Mouse (Mus musculus): ENCODE measurements at regions not wholly inside any gene's neighbourhood (a gene's known extent, or its start where the extent isn't known, plus 50 kb on each side); places are given as distances from the start of the nearest gene placed in this dataset.

DNA sequence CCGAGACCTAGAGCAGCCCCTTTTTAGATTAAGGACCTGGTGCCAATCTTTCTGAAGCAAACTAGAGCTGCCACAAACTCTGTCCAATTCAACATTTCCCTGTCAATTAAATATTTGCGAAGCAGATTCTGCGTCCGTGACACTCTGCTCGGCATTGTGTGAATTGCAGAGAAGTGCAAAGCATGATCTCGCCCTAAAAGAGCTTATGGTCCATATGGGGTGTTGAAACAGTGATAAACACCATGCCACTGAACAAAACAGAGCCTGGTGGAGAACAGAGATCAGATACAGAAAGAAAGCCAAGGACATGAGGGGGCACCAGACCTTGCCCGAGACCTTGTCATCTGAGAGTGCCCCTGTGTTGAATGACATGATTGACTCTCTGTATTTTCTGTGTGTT is 167.2 kb upstream of the Zfp703 start:
- no peak for DNase-seq (ENCODE audit: low spot score)

DNA sequence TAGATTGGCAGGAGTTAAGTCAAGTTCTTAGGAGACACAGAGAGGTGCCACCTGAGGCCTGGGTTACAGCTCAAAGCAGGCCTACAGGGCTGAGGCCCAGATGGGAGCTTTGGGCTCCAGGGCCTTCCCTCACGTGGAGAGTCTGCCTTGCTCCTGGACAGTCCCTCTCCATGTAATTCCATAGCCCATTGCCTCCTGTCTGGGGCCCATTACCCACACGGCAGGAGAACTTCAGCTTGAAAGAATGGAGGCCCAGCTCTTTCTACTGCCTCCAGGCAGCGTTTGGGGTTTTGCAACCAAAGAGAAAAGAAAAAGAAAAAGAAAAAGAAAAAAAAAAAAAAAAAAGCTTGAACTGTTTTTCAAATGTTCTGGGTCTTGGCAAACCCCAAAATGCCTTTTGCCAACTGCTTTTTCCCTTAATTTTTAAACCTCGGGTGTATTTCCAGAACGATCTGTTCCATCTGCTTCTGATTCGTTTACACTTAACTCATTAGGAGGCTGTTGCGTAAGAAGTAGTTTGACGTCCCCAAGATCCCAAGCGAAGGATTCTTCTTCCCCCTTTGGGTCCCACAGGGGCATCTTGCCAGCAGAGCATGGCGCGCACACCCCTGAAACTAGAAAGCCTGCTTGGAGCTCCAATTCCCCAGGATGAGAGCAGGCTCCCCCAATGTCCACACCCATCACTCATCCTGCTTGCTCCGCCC is 165.4 kb upstream of the Zfp703 start:
- DNase-seq (ENCODE audit: low spot score): no peak

- DNase-seq (ENCODE audit: low spot score): no peak
These were observed 163.8 kb upstream of the Zfp703 start for GRCm38 (mm10) chr8:26813198-26813815.

DNA sequence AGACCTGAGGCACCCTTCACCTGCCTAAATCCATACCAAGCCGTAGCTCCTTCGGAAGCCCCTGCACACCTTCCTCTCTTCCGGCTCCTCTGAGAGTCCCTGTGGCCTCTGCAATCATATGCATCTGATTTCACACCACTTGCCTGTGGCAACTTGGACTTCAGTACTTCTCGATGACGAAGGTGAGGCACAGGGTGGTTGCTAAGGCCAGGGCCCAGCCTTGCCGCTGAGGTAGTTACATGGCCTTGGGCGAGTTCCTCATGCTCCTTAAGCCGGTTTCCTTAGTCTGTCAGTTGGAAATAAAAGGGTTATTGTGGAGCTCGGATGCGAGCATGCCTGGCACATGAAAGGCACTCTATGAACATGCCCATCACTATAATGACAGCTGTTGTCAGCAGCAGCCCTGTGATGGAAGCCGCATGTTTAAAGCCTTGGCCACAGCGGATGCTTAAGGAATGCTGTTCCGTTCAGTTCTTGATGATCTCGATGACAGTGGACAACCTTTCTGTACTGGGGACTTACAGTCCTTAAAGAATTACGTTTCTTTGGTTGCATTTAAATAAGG is 162.0 kb upstream of the Zfp703 start:
- DNase-seq (ENCODE audit: low spot score): no peak

- DNase-seq (ENCODE audit: low spot score): no peak
These were observed 160.1 kb upstream of the Zfp703 start for GRCm38 (mm10) chr8:26816977-26817376.

DNA sequence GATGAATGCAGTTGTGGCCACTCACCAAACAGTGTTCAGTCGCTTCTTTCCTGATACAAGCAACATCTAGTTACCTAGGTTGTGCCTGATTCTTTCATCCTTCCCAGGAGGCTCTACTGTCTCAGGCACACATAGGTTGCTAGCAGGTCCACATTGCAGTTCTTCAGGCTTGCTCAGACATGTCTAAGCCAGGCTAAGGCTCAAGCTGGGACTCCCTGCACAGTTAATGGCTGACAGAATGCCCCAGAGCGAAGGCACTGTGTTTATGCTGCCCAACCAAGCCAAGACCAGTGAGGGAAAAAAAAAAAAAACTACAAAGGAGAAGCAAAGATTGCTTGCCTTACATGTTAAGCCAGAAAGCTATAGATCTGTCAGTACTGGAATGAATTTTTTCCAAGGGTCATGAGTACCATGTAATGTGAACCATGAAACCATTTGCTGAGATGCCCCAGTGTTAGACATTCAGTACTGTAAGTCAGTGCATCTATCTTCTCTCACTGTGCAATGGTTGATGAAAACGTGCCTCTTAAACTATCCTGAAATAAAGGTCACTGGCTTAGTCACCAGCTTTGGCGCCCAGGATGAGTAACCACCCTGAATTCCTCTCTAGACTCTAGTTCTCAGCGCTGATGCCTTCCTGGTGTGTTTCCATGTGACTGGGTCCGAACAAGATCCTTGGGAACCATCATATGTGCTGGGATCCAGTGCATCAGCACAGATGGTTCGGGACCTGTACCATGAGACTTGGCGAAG is 152.8 kb upstream of the Zfp703 start:
- DNase-seq (ENCODE audit: low spot score): no peak

GRCm38 (mm10) chr8:26828311-26828909 is 148.7 kb upstream of the Zfp703 start:
- DNase-seq (ENCODE audit: low spot score): no peak

DNA sequence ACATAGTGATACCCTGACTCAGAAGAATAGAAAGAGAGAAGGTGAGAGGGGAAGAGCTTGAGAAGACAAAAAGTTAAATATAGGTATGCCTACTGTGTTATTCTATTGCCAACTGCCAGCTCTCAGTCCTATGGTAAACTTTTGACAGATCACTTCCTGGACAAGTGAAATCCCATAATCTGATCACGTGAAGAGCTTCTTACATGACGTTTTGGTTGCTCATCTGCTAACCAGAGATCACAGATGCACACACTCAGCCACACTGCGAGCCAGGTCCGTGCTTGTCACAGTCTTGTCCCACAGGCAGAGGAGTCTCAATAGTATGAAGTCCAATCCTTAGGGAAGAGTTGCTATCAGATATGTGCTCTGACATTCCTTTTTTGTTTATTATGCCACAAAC is 147.8 kb upstream of the Zfp703 start:
- DNase-seq (ENCODE audit: low spot score): no peak

DNA sequence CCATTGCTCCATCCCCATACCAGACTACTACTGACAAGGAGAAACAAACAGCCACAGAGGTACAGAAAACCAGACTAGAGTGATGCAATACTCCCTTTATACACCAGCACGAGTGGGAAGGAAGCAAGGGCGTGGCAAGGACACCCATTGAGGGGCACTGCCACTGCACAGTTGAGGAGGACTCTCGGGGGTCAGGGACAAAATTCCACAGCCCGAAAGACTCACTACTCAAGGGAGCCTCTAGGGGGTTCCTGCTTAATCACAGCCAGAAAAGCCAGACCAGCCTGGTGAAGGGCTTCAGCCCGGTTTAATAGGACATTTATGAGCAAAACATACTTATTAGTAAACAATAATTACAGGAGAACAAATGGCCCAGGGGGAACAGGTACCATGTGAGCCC is 146.0 kb upstream of the Zfp703 start:
- no peak for DNase-seq (ENCODE audit: low spot score)

DNA sequence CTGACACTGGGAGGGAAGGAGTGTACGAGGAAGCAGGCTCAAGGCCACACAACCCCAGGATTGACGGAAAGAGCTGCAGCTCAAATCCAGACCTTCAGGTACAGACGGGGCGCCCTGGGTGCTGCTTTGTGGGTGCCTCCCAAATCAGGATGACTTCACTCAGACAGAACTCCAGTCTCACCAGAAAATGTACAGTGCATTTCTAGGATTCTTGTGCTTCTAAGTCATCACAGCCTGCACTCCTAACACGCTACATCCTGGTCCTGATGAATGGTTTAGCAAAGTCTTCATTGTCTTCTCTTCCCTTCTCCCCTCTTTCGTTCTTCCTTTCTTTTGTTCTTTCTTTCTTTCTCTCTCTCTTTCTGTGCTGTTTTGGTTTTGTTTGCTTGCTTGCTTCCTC is 145.3 kb upstream of the Zfp703 start:
- DNase-seq (ENCODE audit: low spot score): no peak

DNA sequence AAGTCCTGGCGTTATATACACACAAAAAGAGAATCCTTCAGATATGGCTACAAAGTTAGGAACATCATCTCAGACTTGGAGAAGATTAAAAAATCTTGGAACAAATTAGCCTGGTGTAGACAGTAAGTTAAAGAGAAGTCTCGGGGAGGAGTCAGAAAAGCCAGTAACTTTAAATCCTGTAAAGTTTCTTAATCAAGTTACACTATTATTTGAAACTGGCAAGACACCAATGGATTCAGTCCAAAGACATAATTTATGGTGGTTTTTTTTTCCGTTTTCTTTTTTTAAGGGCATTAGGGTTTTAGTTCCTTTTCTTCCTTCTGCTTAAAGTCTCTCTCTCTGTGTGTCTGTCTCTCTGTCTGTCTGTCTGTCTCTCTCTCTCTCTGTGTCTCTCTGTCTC is 144.6 kb upstream of the Zfp703 start:
- DNase-seq (ENCODE audit: low spot score): no peak

DNA sequence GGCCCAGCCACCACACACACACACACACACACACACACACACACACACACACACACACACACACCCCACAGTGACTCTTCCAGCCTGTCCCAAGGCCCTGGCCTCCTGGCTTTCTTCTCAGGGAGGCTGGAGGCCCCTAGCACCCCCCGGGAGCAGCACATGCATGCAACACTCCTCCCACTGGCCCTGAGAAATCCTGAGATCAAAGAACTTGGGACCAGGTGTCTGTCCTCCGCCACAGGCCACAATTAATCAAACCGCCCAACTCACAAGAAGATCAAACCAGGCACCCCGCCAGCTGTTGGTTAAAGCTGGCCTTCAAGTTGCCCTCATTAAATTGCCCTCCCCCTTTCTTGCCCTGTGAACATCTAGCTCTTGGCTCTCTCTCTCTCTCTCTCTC is 143.8 kb upstream of the Zfp703 start:
- no peak for DNase-seq (ENCODE audit: low spot score)

- no peak for DNase-seq (ENCODE audit: low spot score)
These were observed 143.3 kb upstream of the Zfp703 start for GRCm38 (mm10) chr8:26833784-26834183.

- DNase-seq (ENCODE audit: low spot score): no peak
These were observed 142.5 kb upstream of the Zfp703 start for GRCm38 (mm10) chr8:26834604-26835003.

- DNase-seq (ENCODE audit: low spot score): no peak
These were observed 142.0 kb upstream of the Zfp703 start for GRCm38 (mm10) chr8:26835076-26835475.

DNA sequence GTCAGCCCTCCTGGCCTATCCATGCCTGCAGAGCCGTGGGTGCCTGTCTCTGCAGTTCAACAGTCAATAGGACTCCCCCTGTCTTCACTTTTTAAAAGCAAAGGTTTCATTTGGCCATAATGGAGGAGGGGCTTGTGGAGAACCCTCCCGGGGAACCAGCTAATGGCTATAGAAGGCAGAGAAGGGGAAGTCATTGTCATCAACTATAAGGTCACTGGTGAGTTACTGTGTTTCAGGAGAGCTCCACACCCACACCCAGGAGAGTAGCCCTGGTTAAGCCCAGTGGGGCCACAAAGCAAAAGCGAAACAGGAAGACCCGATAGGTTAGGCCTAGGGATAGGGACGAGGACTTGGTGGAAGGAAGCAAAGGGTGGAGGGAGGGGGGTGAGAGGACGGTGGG is 141.5 kb upstream of the Zfp703 start:
- no peak for DNase-seq (ENCODE audit: low spot score)

DNA sequence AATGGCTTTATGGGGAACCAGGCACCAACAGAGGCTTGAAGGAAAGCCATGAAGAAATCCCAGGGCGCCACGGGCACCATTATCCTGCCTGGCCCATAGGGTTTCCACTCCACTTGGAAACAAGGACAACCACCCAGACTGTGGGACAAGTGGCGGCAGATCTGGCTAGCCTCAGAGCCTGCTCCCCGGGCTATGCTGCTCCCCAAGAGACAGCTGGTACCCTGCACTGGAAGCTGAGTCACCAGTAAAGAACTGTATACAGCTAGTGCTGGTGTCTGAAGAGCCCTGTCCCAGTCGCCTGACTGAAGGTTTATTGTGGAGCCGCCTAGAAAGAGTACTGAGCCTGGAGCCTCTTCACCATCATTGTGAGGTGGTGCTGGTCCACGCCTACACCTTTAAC is 140.6 kb upstream of the Zfp703 start:
- no peak for DNase-seq (ENCODE audit: low spot score)

DNA sequence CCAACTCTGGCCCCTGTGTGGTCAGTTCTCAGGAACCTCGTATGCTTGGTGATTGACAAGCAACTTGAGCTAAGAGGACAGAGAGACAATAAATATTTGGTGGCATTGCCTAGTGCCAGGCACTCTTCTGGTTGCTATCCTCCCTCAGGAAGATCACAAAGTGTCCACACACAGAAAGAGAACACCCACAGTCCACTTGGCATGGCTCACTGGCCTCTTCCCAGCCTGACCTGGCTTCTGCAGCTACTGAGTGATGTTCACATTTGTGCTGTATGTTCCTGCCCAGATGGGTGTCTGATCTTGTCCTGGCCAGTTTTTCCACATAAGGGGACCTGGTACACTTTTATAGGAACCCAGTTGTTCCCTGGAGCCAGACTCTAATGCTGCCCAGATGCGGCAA is 136.8 kb upstream of the Zfp703 start:
- no peak for DNase-seq (ENCODE audit: low spot score)

DNA sequence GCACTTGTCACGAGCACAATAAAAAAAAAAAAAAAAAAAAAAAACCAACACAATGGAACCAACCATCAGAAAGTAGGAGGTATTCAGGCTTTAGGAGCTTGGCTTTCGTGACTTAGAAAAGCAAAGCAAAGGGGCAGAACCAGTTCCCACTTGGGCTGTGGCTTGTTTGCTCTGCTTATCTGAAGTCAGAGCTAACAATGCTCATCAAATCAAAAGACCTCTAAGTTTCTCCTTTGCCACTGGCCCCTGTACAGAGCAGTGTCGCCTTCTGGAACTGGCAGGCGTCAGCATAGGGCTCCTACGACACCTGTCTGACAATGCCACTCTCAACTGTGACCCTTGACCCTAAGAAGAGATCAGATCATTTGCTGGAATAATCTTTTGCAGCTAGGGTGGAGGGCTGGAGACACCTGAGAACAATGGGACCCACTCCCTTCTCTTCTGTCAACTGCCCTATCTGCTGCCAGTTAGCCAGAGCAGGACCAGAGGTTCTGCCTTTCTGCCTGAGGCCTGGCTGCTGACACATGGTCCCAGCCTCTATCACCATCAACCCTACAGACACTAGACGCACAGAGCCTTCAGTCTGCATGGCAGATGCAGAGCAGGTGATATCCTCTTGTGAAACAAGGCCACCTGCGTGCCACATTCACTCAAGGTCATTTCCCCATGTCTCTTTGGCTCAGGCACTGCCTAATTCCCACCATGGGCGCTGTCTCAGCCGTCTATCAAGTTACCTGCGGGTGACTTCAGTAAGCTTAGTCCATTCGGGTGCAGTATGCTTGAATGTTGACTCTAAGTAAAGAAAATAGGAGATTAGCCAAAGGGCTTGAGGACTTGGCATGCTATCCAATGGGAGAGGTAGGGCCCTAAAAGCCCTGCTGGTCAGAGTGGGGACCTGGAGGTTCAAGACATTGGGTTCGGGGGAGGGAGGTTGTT is 136.1 kb upstream of the Zfp703 start:
- DNase-seq (ENCODE audit: low spot score): no peak

- no peak for DNase-seq (ENCODE audit: low spot score)
These were observed 133.4 kb upstream of the Zfp703 start for GRCm38 (mm10) chr8:26843714-26844113.

GRCm38 (mm10) chr8:26844132-26844808 is 132.9 kb upstream of the Zfp703 start:
- no peak for DNase-seq (ENCODE audit: low spot score)

All from urinary bladder, adult 2 months (tissue).